Mouse (Mus musculus) liver, adult 10 weeks (tissue): ENCODE results near the gene Thbs2. TPM values are rescaled to one million over a fixed set of nuclear protein-coding genes. Genes with fewer than 3 reads are reported as not detected.

ENCODE experiments used
- polyA plus RNA-seq: library from polyadenylated mRNA; stranded (reverse); fragments of 350-450 nt; fragmentation: Illumina TruSeq; extraction: RNeasy Lipid Tissue Mini Kit (QIAGEN cat#74804); gene quantifications from one replicate; pipeline ENCODE4 v1.2.3, GENCODE M21; 2014; ENCODE audit warnings: low read depth, low replicate concordance

Thbs2 gene
- polyA plus RNA-seq: 0.98 TPM

GRCm38 (mm10) chr17:14693994-14694374 is at the start of gene Thbs2:
Gene Thbs2 (minus strand): TSS chr17:14694235.

Other genes starting within 250 kb of the Thbs2 start
- gene Wdr27, start 248.9 kb upstream of the Thbs2 start, polyA plus RNA-seq: 1.5 TPM
- gene 1600012H06Rik, start 248.9 kb upstream of the Thbs2 start, polyA plus RNA-seq: 53.1 TPM